Mouse (Mus musculus): ENCODE results near the gene Sh3gl1. TPM values are rescaled to one million over a fixed set of nuclear protein-coding genes. Genes with fewer than 3 reads are reported as not detected.

The Sh3gl1 gene
- polyA plus RNA-seq, 3 experiments from 2014 or later: 86.9 to 93.6 (median 91.6) TPM

GRCm38 (mm10) chr17:56018347-56019131 lies 17.9 kb downstream of the Sh3gl1 start:
- ATAC-seq: peak; percentile 51

GRCm38 (mm10) chr17:56017848-56018247 lies 18.6 kb downstream of the Sh3gl1 start:
- no peak for ATAC-seq

DNA sequence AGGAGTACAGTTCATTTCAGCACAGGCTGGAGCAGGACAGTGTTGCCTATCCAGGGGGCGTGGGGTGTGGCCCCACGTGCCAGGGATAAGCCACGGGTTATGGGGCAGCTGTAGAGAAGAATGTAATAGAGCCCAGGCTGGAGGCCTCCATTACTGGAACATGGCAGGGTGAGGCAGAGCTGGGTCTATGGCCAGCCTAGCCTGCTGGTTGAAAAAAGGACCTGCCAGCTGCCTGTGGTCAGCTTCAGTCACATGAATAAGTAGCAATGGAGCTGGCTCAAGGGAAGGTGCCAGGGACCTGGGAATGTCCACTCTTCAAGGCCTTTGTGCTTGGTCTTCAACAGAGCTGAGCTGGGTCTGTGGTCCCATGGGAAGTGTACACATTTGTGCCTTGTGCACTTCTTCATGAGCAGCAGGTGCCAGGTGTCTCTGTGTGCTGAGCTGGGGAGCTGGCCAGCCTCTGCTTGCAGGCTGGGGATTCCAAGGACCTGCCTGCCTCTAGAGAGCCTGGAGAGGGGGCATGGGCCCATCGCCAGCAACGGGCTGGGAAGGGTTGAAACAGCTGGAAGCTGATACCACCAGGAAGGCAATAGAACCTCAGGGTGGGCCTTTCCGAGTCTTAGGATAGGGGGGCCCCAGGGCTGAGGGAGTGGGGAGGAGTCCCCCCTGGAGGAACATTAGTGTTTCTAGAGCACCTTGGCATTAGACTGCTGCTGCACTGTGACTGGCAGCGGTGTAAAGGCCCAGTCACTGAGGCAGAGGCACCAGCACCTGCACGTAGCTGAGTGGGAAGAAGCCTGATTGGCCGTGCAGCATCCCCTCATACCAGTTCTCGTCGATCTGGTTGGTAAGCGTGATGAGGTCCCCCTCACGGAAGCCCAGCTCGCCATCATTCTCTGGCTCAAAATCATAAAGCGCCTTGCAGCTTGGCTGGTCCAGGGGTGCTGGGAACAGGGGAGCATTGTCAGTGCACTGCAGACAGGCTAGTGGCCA lies 19.3 kb downstream of the Sh3gl1 start:
- no peak for ATAC-seq

- no peak for ATAC-seq
These were observed 20.1 kb downstream of the Sh3gl1 start for GRCm38 (mm10) chr17:56016382-56016781.

- no peak for ATAC-seq
These were observed 21.1 kb downstream of the Sh3gl1 start for GRCm38 (mm10) chr17:56015293-56015692.

DNA sequence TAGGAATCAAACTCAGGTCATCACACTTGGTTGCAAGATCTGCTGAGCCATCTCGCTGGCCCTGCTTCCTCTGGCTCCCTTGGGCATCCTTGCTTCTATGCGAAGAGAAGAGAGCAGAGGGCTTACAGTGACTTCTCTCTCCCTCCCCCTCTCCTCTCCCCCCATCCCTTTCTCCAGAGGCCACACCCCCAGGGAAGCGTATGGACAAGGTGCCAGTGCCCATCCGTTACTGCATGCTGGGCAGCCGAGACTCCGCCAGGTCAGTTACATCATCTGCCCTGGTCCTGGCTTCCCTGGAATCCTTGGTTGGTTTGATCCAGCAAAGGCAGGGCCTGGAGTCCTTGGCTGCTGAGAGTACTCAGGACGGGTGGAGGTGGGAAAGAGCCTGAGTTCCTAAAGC lies 25.0 kb downstream of the Sh3gl1 start:
- ATAC-seq: no peak

- ATAC-seq: no peak
These were observed 25.8 kb downstream of the Sh3gl1 start for GRCm38 (mm10) chr17:56010681-56011080.

DNA sequence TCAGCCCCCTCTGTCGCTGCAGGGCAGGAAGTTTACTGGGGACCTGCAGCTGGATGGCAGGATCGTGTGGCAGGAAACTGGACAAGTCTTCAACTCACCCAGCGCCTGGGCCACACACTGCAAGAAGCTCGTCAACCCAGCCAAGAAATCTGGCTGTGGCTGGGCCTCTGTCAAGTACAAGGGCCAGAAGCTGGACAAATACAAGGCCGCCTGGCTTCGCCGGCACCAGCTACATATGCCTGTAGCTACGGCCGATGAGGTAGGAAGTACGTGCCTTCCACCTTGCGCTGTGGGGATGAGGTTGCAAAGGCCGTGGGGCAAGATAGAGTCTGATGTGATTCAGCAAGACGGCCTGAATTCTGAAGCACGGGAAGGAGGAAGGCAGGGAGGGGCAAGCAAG lies 26.2 kb downstream of the Sh3gl1 start:
- ATAC-seq: no peak

DNA sequence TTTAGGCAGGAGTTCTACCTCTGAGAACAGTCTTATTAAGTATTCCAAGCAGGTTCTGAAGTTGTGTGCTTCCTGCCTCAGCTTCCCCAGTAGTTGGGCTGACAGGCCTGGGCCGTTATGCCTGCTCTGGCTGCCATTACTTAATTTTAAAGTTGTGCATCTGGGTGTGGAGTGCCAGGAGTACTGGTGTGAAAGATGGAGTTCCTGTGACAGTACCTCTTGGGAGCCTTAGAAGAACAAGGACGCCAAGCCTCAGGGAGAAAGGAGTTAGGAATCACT lies 26.5 kb downstream of the Sh3gl1 start:
- no peak for ATAC-seq

GRCm38 (mm10) chr17:56009088-56009961 lies 27.1 kb downstream of the Sh3gl1 start:
- peak; percentile 85 for ATAC-seq

DNA sequence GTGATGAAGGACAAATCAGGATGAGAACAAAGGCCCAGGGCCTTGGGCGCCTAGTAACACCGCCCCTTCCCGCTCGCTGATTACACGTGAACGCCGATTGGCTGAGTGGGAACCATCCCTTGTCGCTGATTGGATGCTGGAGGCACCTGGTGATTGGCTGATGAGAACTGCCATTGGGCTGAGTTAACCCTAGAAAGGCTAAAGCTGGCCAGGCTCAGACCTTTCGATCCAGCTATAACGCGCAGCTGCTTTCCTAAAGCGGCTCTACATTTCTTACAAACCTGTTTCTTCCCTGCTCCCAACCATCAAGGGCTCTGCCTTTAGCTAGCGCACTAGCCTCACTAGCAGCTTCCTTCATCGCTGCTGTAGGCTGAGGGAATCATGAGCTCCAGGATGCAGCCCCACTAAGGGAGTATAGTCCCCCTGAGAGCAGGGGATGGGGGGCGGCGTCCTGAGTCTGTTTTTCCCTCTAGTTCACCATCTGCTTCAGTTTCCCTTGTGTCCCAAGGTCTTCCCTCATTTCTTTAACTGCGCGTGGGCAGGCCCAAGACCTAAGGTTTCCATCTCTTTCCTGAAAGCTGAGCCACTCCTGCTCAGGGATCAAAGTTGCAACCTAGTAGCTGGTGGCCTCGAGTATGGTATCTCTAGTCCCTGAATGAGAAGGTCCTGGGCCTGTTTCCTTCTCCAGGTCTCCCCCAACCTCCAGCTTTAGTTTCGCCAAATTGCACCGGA lies 27.9 kb downstream of the Sh3gl1 start:
- ATAC-seq: peak; percentile 88

DNA sequence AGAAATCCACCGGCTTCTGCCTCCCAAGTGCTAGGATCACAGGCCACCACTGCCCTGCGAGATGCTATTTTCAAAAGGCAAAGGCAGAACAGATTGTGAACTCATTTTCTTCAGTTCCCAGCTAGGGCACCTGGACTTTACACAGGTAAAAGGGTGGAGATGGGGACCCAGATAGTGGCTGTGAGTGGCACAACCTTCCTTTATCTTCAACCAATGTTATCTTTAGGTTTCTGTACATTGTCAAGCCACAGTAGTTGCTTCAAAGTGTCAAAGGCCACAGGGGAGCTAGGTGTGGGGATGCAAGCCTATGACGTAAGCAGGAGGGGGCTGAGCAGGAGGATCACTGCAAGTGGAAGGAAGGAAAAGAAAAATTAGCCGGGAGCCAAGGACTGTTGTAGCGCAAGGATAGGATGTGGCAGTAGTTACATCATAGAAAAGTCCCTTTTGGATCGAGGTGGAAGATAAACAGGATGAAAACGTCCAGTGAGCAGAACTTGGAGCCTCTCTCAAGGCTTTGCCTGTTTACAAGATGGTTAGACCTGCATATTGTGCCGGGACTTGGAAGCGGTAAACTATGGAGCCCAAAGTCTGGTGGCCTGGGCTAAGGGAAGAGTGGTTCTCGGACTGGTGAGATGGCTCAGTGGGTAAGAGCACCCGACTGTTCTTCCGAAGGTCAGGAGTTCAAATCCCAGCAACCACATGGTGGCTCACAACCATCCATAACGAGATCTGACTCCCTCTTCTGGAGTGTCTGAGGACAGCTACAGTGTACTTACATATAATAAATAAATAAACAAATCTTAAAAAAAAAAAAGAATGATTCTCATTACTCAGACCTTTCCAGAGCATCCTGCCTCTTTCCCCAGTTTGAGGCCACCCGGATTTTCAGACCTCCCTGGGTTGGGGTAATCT lies 28.7 kb downstream of the Sh3gl1 start:
- ATAC-seq: peak; percentile 1

DNA sequence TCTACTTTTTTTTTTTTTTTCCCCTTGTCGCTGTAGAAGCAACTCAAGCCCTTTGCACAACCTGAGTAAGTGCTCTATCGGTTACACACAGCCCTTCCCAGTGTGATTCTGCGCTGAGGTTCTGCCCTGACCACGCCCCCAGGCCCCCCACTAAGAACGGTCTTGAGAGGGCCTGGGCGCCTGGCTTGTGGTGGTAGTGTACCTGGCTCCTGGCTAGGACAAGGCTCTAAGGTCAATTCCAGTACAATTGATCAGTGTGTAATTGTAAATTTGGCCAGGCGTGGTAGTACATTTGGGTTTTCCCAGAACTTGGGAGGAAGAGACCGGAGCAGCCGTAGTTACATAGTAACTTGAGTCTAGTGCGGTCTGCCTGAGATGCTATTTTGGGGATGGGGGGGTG lies 29.5 kb downstream of the Sh3gl1 start:
- ATAC-seq: no peak

- ATAC-seq: no peak
These were observed 30.9 kb downstream of the Sh3gl1 start, which contains the start of the genes Stap2 and Mpnd for GRCm38 (mm10) chr17:56005415-56006061. Stap2 (minus strand) TSS chr17:56005584. Mpnd (plus strand) TSS chr17:56005711.

DNA sequence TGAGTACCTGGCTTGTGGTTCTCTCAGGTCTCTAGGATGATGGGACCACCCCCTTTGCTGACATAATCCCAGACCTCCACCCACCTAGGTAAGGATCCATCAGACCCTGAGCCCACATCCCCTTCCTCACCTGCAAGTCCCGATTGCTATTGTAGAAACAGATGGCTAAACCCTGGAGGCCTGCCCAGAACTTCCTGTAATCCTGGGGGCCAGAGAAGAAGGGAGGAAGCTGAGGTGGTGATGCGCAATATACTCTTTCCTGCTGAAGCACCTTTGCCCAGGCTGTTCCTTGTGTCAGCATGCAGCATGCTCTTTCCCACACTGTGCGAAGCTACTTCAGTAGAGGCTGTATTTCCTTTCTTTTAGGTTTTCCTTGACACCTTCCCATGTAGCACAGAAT lies 33.4 kb downstream of the Sh3gl1 start:
- ATAC-seq: no peak

DNA sequence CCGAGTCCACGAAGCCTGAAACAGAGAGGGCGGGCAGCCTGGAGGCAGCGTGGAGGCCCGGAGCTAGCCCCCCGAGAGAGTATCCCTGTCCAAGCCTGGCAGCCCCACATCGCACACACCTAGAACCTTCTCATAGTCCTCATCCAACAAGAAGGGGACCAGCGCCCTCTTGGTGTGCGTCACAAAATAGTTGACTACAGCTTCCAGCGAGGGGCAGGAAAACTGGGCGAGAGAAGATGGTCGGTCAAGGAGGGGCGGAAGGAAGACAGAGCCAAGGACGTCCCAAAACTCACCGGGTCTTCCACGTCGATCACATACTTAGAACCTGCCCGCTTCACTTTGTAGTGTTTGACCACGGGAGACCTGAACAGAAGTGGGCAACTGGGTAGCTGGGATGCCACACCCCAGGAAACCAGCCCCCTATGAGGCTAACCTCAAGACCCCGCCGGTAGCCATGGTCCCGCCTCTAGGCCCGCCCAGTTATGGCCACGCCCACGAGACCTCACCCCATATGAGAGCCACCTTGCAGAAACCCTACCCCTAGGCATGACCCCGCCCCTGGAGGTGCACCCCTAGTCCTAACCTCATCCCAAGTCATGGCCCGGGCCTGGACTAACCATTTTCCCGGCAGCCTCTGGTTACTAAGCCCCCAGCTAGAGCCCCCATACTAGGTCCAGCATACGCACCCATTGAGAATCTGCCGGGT lies 36.5 kb downstream of the Sh3gl1 start:
- no peak for ATAC-seq

- ATAC-seq: no peak
These were observed 40.4 kb downstream of the Sh3gl1 start for GRCm38 (mm10) chr17:55996007-55996406.

- ATAC-seq: no peak
These were observed 46.0 kb downstream of the Sh3gl1 start for GRCm38 (mm10) chr17:55990278-55990898.

All from inflammation-experienced regulatory T-cells, adult 6 months (primary cell).